Mouse (Mus musculus) MEL (cell line): Measurements from ENCODE around the gene Fam229a. TPM values are rescaled to one million over a fixed set of nuclear protein-coding genes. Genes with fewer than 3 reads are reported as not detected.

Experiments
- DNase-seq: peaks from one replicate; pipeline ENCODE4 v3.0.0; 2011; ENCODE audit warnings: low read depth, low spot score
- H3K27ac ChIP-seq: 2 replicates; pipeline ENCODE4 v1.5.1; 2012; ENCODE audit warnings: low read depth, mild to moderate bottlenecking, control low read depth, low read length, moderate library complexity; ENCODE audit not compliant: control insufficient read depth
- H3K27me3 ChIP-seq, 2 experiments: fragments of 150-350 bp in 1 of 2; sonication (generic) in 1 of 2; 2 replicates each; pipeline ENCODE4 v1.6.1; 2012; ENCODE audit warnings: low read length in 2 of 2, mild to moderate bottlenecking in 2 of 2, improper control_type of control experiment in 1 of 2, moderate library complexity in 1 of 2; ENCODE audit not compliant: insufficient read depth in 2 of 2, control insufficient read depth in 1 of 2
- H3K36me3 ChIP-seq, 2 experiments: 2 replicates each; pipeline ENCODE4 v1.6.1; 2012 to 2014; ENCODE audit warnings: low read length in 2 of 2, improper control_type of control experiment in 1 of 2, inconsistent platforms in 1 of 2, mild to moderate bottlenecking in 1 of 2; ENCODE audit not compliant: insufficient read depth in 2 of 2, control insufficient read depth in 1 of 2
- H3K4me1 ChIP-seq, 2 experiments: fragments of 150-350 bp in 1 of 2; sonication (generic) in 1 of 2; 2 replicates each; pipeline ENCODE4 v1.6.1; 2012; ENCODE audit warnings: low read length in 2 of 2, improper control_type of control experiment in 1 of 2, mild to moderate bottlenecking in 1 of 2; ENCODE audit not compliant: insufficient read depth in 2 of 2, control insufficient read depth in 1 of 2
- H3K4me3 ChIP-seq, 2 experiments: fragments of 150-350 bp in 1 of 2; sonication (generic) in 1 of 2; 2 replicates each; pipeline ENCODE4 v1.5.1; 2012; ENCODE audit warnings: low read depth in 2 of 2, low read length in 2 of 2, mild to moderate bottlenecking in 2 of 2, moderate library complexity in 2 of 2, control low read depth in 1 of 2, improper control_type of control experiment in 1 of 2; ENCODE audit not compliant: control insufficient read depth in 1 of 2, insufficient read depth in 1 of 2
- H3K79me2 ChIP-seq: 2 replicates; pipeline ENCODE4 v1.6.1; 2012; ENCODE audit warnings: mild to moderate bottlenecking, low read length, moderate library complexity; ENCODE audit not compliant: control insufficient read depth, poor library complexity, insufficient read depth
- H3K9ac ChIP-seq: 2 replicates; pipeline ENCODE4 v1.6.1; 2012; ENCODE audit warnings: low read depth, mild to moderate bottlenecking, control low read depth, low read length, moderate library complexity; ENCODE audit not compliant: control insufficient read depth, poor library complexity, severe bottlenecking
- H3K9me3 ChIP-seq: fragments of 150-350 bp; sonication (generic); replicated peaks from 2 replicates; pipeline ENCODE4 v1.6.1; 2012; ENCODE audit warnings: mild to moderate bottlenecking, low read length, improper control_type of control experiment, moderate library complexity; ENCODE audit not compliant: insufficient read depth
- BHLHE40 ChIP-seq: IDR thresholded peaks from 2 replicates; pipeline ENCODE4 v1.6.1; 2012; ENCODE audit warnings: low read depth, mild to moderate bottlenecking, inconsistent platforms, low read length, improper control_type of control experiment, borderline replicate concordance
- CHD2 ChIP-seq: IDR thresholded peaks from 2 replicates; pipeline ENCODE4 v1.6.1; 2011; ENCODE audit warnings: low read length, improper control_type of control experiment
- CTCF ChIP-seq, 3 experiments: IDR thresholded peaks in 2 of 3; conservative IDR thresholded peaks in 1 of 3; 2 replicates each; pipeline ENCODE4 v1.5.1; 2011 to 2012; ENCODE audit warnings: low read length in 3 of 3, low read depth in 2 of 3, mild to moderate bottlenecking in 2 of 3, improper control_type of control experiment in 1 of 3, inconsistent platforms in 1 of 3, mixed read lengths in 1 of 3, moderate library complexity in 1 of 3; ENCODE audit not compliant: control insufficient read depth in 1 of 3, insufficient read depth in 1 of 3, poor library complexity in 1 of 3, severe bottlenecking in 1 of 3
- EP300 ChIP-seq, 2 experiments: IDR thresholded peaks; 2 replicates each; pipeline ENCODE4 v1.6.1; 2011; ENCODE audit warnings: improper control_type of control experiment in 2 of 2, low read length in 2 of 2, low read depth in 1 of 2, mild to moderate bottlenecking in 1 of 2
- ETS1 ChIP-seq: IDR thresholded peaks from 2 replicates; pipeline ENCODE4 v1.6.1; 2012; ENCODE audit warnings: low read depth, mild to moderate bottlenecking, inconsistent platforms, low read length, improper control_type of control experiment, moderate library complexity
- GABPA ChIP-seq: IDR thresholded peaks from 2 replicates; pipeline ENCODE4 v1.6.1; 2012; ENCODE audit warnings: low read depth, mild to moderate bottlenecking, inconsistent platforms, low read length, improper control_type of control experiment, moderate library complexity
- GATA1 ChIP-seq: IDR thresholded peaks from 2 replicates; pipeline ENCODE4 v1.6.1; 2011; ENCODE audit warnings: low read depth, low read length, improper control_type of control experiment
- HCFC1 ChIP-seq: IDR thresholded peaks from 2 replicates; pipeline ENCODE4 v1.6.1; 2012; ENCODE audit warnings: low read depth, mild to moderate bottlenecking, inconsistent platforms, low read length, improper control_type of control experiment, moderate library complexity
- KAT2A ChIP-seq: conservative IDR thresholded peaks from 2 replicates; pipeline ENCODE4 v1.6.1; 2012; ENCODE audit warnings: low read depth, low read length, improper control_type of control experiment, inconsistent platforms
- MAFK ChIP-seq: IDR thresholded peaks from 2 replicates; pipeline ENCODE4 v1.6.1; 2011; ENCODE audit warnings: low read depth, mild to moderate bottlenecking, low read length, improper control_type of control experiment, borderline replicate concordance
- MAX ChIP-seq: IDR thresholded peaks from 2 replicates; pipeline ENCODE4 v1.6.1; 2011; ENCODE audit warnings: low read length, improper control_type of control experiment
- MEF2A ChIP-seq: IDR thresholded peaks from 2 replicates; pipeline ENCODE4 v1.6.1; 2014; ENCODE audit warnings: low read depth, mild to moderate bottlenecking, inconsistent platforms, low read length, improper control_type of control experiment; ENCODE audit not compliant: poor library complexity, insufficient replicate concordance, severe bottlenecking; ENCODE audit errors: extremely low read depth
- MXI1 ChIP-seq: IDR thresholded peaks from 2 replicates; pipeline ENCODE4 v1.6.1; 2011; ENCODE audit warnings: mild to moderate bottlenecking, low read depth, low read length, improper control_type of control experiment
- MYB ChIP-seq: IDR thresholded peaks from 2 replicates; pipeline ENCODE4 v1.6.1; 2011; ENCODE audit warnings: mild to moderate bottlenecking, low read depth, low read length, improper control_type of control experiment
- NRF1 ChIP-seq: IDR thresholded peaks from 2 replicates; pipeline ENCODE4 v1.6.1; 2014; ENCODE audit warnings: low read depth, mild to moderate bottlenecking, inconsistent platforms, low read length, improper control_type of control experiment, moderate library complexity; ENCODE audit not compliant: poor library complexity, insufficient read depth, severe bottlenecking
- POLR2AphosphoS2 ChIP-seq: IDR thresholded peaks from 2 replicates; pipeline ENCODE4 v1.6.1; 2011; ENCODE audit warnings: low read length, improper control_type of control experiment
- POLR2AphosphoS5 ChIP-seq: IDR thresholded peaks from 2 replicates; pipeline ENCODE4 v1.6.1; 2012; ENCODE audit warnings: low read depth, borderline replicate concordance, mild to moderate bottlenecking, inconsistent platforms, low read length, moderate library complexity, mixed read lengths
- RCOR1 ChIP-seq: IDR thresholded peaks from 2 replicates; pipeline ENCODE4 v1.6.1; 2012; ENCODE audit warnings: low read depth, mild to moderate bottlenecking, inconsistent platforms, low read length, improper control_type of control experiment
- SMC3 ChIP-seq: IDR thresholded peaks from 2 replicates; pipeline ENCODE4 v1.6.1; 2011; ENCODE audit warnings: low read depth, low read length, improper control_type of control experiment
- TAL1 ChIP-seq: IDR thresholded peaks from 2 replicates; pipeline ENCODE4 v1.6.1; 2012; ENCODE audit warnings: mild to moderate bottlenecking, inconsistent platforms, low read length, moderate library complexity, mixed read lengths
- TCF12 ChIP-seq: IDR thresholded peaks from 2 replicates; pipeline ENCODE4 v1.6.1; 2014; ENCODE audit warnings: low read depth, mild to moderate bottlenecking, inconsistent platforms, low read length, improper control_type of control experiment, moderate library complexity
- ZC3H11A ChIP-seq: IDR thresholded peaks from 2 replicates; pipeline ENCODE4 v1.6.1; 2012; ENCODE audit warnings: low read depth, mild to moderate bottlenecking, inconsistent platforms, low read length, improper control_type of control experiment
- ZNF384 ChIP-seq: IDR thresholded peaks from 2 replicates; pipeline ENCODE4 v1.6.1; 2012; ENCODE audit warnings: low read depth, mild to moderate bottlenecking, inconsistent platforms, low read length, improper control_type of control experiment
- polyA plus RNA-seq, 2 experiments: library from polyadenylated mRNA; stranded (reverse) in 1 of 2; unstranded in 1 of 2; fragments of >175 nt in 1 of 2; fragments of >200 nt in 1 of 2; gene quantifications; 2 replicates each; pipeline versions ENCODE4 v1.2.1 to v1.2.4; 2012; ENCODE audit warnings: low replicate concordance in 2 of 2, low read depth in 1 of 2; ENCODE audit not compliant: insufficient read length in 2 of 2, insufficient read depth in 1 of 2, missing spikeins in 1 of 2
- total RNA-seq: library from RNA; depleted of rRNA; stranded (reverse); fragments of 300-350 nt; gene quantifications from 2 replicates; pipeline ENCODE4 v1.2.3, GENCODE M21; 2012

The Fam229a gene
- total and polyA plus RNA-seq, 3 experiments: not detected

DNA sequence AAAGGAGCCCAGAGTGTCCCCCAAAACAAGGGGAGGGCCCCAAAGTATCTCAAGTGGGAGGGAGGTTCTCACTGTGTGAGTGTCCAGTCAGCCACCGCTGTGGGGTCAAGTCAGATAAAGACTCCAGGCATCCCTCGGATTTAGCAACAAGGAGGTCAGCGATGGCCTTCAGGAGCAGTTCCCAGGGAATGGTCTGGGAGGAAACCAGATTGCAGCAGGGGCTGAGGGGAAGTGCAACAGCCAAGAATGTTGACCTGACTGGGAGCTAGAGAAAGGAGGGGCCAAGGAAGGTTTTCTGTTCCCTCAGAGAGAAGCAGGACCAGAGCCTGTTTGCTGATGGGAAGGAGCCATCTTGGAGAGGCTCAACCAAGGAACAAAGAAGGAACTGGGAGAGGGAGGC, 8.0 kb downstream of the Fam229a start:
- H3K4me3 ChIP-seq: no peak overlapping the region
- H3K27ac ChIP-seq: no peak overlapping the region
- H3K36me3 ChIP-seq: peaks cover 0 to 6% of the 10 kb centered on the region in 2 experiments; a peak in 1 of 4 replicates
- H3K27me3 ChIP-seq: no peaks in the 10 kb centered on the region
- DNase-seq: no peak
- H3K79me2 ChIP-seq: no peaks in the 10 kb centered on the region
- no peaks in the 10 kb centered on the region for H3K9me3 ChIP-seq
- TF ChIP-seq POLR2AphosphoS5 (no peak), SMC3 (no peak), CHD2 (no peak), ZC3H11A (no peak), MAX (no peak), HCFC1 (no peak), EP300 (IDR thresholded peaks at IDR 0.05; ENCODE audit: low read depth in 1 of 2, low read length in 2 of 2) (no peak)
- H3K4me1 ChIP-seq: peaks cover 6 to 18% of the 10 kb centered on the region in 2 experiments
- H3K9ac ChIP-seq: no peak overlapping the region

DNA sequence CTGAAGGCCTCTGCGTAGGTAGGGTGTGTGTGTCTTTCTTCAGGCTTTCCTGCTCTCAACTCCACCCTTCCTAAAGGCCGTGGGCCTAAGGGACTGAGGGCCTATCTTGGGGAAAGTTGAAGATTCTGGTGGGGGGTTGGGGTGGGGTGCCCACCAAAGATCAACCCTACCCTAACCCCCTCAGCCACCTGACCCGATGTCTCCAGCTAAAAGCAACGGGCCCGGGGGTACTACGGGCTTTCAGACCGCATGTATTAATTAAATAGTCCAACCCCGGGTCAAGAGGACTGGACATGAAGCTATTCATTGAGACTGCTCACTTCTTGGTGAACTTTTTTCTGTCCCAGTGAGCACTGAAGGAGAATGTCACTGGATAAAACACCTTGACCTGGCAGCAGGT, 9.0 kb downstream of the Fam229a start:
- no peaks in the 10 kb centered on the region for H3K27me3 ChIP-seq
- no peak for TF ChIP-seq TCF12
- TF ChIP-seq HCFC1: no peak
- TF ChIP-seq TAL1: no peak
- TF ChIP-seq MXI1: no peak
- TF ChIP-seq GATA1: no peak
- no peak for TF ChIP-seq KAT2A
- TF ChIP-seq MEF2A: no peak
- TF ChIP-seq POLR2AphosphoS2: no peak
- no peak for TF ChIP-seq MYB
- TF ChIP-seq ETS1: no peak
- TF ChIP-seq RCOR1: no peak
- no peak for TF ChIP-seq MAX
- TF ChIP-seq BHLHE40: no peak
- no peak for TF ChIP-seq ZNF384
- no peak for TF ChIP-seq MAFK
- TF ChIP-seq CTCF (IDR thresholded peaks at IDR 0.05 in 2 of 3, conservative IDR thresholded peaks at IDR 0.05 in 1 of 3; ENCODE audit: control insufficient read depth in 1 of 3, insufficient read depth in 1 of 3, low read depth in 2 of 3, low read length in 3 of 3, poor library complexity in 1 of 3, severe bottlenecking in 1 of 3): no peak
- TF ChIP-seq GABPA: no peak
- no peak for TF ChIP-seq NRF1
- peaks cover 6 to 18% of the 10 kb centered on the region in 2 experiments for H3K4me1 ChIP-seq
- no peak overlapping the region for H3K27ac ChIP-seq
- H3K9ac ChIP-seq: no peak overlapping the region
- H3K36me3 ChIP-seq: peaks cover 0 to 6% of the 10 kb centered on the region in 2 experiments; a peak in 1 of 4 replicates
- no peak for DNase-seq
- H3K79me2 ChIP-seq: no peaks in the 10 kb centered on the region
- no peak overlapping the region for H3K4me3 ChIP-seq
- H3K9me3 ChIP-seq: no peaks in the 10 kb centered on the region
